Mouse (Mus musculus) spleen, postnatal 0 days (tissue): Measurements from ENCODE around the gene Rhox3f. TPM values are rescaled to one million over a fixed set of nuclear protein-coding genes. Genes with fewer than 3 reads are reported as not detected.

Experiments used
- polyA plus RNA-seq: library from polyadenylated mRNA; unstranded; fragments of >200 nt; fragmentation: Nextera tagmentation; extraction: Ambion mirVana; gene quantifications from 2 replicates; pipeline ENCODE4 v1.2.1, GENCODE M21; 2015

Rhox3f gene
- not detected in 2 replicates for polyA plus RNA-seq

DNA sequence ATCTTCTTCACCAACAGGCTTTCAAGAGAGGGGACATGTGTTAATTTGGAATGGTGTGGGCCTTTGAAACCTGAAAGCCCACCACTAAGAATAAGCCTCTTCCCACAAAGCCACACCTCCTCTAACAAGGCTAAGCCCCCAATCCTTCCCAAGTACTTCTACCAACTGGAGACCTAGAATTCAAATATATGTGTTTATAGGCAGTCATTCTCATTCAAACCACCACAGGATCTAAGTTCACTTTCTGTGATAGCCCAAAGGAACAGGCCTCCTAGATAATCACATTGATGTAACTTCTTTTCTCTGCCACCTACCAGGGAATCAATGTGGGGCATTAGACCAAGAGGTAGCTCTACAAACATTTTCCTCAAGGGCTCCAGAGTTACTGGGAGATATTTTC lies at the start of gene Rhox3f:
Gene Rhox3f, plus strand, starts transcription at position 301 of the 400 bp plus-strand sequence.

GRCm38 (mm10) chrX:37541719-37542118 lies 39.1 kb upstream of the Rhox3f start, which contains the start of gene Rhox3e:
Gene Rhox3e (plus strand): TSS chrX:37542019.

DNA sequence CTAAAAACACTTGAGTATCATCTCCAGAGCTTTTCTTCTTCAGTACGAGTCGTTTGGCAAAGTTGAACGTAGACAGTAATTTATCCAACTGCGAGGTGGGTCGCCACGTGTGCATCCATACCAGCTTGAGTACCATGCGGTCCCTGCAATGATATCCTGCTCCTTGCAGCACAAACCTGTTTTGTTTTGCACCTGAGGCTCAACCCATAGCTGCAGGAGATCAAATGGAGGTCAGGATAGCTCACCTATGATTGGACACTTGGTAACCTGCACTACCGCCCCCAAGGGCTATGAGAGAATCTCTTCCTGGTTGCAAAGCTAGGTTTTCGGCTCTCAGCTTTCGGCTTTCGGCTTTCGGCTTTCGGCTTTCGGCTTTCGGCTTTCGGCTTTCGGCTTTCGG lies 23.7 kb upstream of the Rhox3f start, which contains the start of gene Rhox4e:
Gene Rhox4e, plus strand, starts transcription at position 301 of the 400 bp plus-strand sequence.

DNA sequence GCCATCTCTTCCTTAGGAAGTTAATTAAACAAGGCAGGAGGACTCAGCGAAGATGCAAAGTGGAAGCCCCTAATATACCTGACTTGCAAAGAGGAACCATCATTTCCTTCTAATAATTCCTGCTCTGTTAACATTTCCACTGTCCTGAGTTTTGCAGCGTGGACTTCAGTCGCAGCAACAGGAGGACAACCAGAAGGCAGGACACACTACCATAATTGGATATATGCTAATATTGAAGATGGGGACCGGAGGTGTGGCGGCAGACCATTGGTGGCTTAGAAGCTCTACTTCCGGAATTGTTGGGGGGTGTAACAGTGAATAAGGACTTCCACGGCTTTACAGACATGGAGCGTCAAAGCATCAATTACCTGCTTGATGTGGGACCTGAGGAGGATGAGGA lies 9.7 kb upstream of the Rhox3f start, which contains the start of gene Rhox2f:
Gene Rhox2f, plus strand, starts transcription at position 301 of the 400 bp plus-strand sequence.

GRCm38 (mm10) chrX:37607604-37608003 lies 26.8 kb downstream of the Rhox3f start, which contains the start of gene Rhox4f:
Gene Rhox4f (minus strand): TSS chrX:37607704.

DNA sequence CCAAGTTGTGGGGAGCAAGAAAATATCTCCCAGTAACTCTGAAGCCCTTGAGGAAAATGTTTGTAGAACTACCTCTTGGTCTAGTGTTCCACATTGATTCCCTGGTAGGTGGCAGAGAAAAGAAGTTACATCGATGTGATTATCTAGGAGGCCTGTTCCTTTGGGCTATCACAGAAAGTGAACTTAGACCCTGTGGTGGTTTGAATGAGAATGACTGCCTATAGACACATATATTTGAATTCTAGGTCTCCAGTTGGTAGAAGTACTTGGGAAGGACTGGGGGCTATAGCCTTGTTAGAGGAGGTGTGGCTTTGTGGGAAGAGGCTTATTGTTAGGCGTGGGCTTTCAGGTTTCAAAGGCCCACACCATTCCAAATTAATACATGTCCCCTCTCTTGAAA lies 47.7 kb downstream of the Rhox3f start, which contains the start of gene Rhox3g:
Gene Rhox3g, minus strand, starts transcription at position 101 of the 400 bp plus-strand sequence.

Other genes starting within 250 kb of the Rhox3f start
- gene Rhox3a2, start 201.0 kb upstream of the Rhox3f start, polyA plus RNA-seq: not detected in 2 replicates
- gene Rhox4a2, start 190.1 kb upstream of the Rhox3f start, polyA plus RNA-seq: not detected in 2 replicates
- not detected in 2 replicates for gene Rhox2b, start 168.9 kb upstream of the Rhox3f start, polyA plus RNA-seq
- gene Rhox4b, start 148.5 kb upstream of the Rhox3f start, polyA plus RNA-seq: not detected in 2 replicates
- not detected in 2 replicates for gene Rhox2c, start 127.3 kb upstream of the Rhox3f start, polyA plus RNA-seq
- not detected in 2 replicates for gene Rhox3c, start 122.4 kb upstream of the Rhox3f start, polyA plus RNA-seq
- not detected in 2 replicates for gene Rhox4c, start 100.7 kb upstream of the Rhox3f start, polyA plus RNA-seq
- not detected in 2 replicates for gene Rhox2d, start 87.6 kb upstream of the Rhox3f start, polyA plus RNA-seq
- not detected in 2 replicates for gene Rhox4d, start 66.6 kb upstream of the Rhox3f start, polyA plus RNA-seq
- not detected in 2 replicates for gene Rhox2e, start 50.5 kb upstream of the Rhox3f start, polyA plus RNA-seq
- not detected in 2 replicates for gene Rhox3e, start 39.0 kb upstream of the Rhox3f start, polyA plus RNA-seq
- gene Rhox4e, start 23.6 kb upstream of the Rhox3f start, polyA plus RNA-seq: not detected in 2 replicates
- gene Rhox2f, start 9.6 kb upstream of the Rhox3f start, polyA plus RNA-seq: not detected in 2 replicates
- not detected in 2 replicates for gene Rhox4f, start 26.7 kb downstream of the Rhox3f start, polyA plus RNA-seq
- gene Rhox3g, start 47.6 kb downstream of the Rhox3f start, polyA plus RNA-seq: not detected in 2 replicates
- not detected in 2 replicates for gene Rhox2g, start 62.5 kb downstream of the Rhox3f start, polyA plus RNA-seq
- not detected in 2 replicates for gene Rhox4g, start 70.3 kb downstream of the Rhox3f start, polyA plus RNA-seq
- not detected in 2 replicates for gene Rhox3h, start 87.8 kb downstream of the Rhox3f start, polyA plus RNA-seq
- gene Rhox2h, start 92.3 kb downstream of the Rhox3f start, polyA plus RNA-seq: not detected in 2 replicates
- gene Rhox5, start 223.8 kb downstream of the Rhox3f start, polyA plus RNA-seq: 0.20 and 0.65 TPM in 2 replicates
- not detected in 2 replicates for gene Rhox6, start 245.9 kb downstream of the Rhox3f start, polyA plus RNA-seq